Mouse (Mus musculus): ENCODE measurements around the gene Atf6.

Gene Atf6

DNA sequence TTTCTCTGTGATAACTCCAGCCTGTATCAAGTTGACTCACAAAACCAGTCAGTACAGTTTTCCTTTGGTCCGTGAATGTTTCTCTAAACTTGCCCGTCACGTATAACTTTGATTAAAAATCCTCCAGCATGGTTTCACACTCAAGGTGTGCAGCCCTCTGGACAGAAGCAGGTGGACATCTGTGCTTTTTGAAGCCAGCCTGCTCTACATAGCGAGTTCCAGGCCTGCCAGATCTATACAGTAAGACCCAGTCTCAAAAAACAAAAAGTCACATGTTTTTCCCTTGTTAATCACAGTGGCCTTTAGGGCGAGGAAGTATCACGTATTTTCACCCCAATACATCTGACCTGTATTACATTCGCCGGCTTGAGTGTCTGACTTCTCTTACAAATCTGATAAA, 16.8 kb upstream of the Atf6 start:
- no peak for DNase-seq (ENCODE audit: low spot score in 2 of 2)

DNA sequence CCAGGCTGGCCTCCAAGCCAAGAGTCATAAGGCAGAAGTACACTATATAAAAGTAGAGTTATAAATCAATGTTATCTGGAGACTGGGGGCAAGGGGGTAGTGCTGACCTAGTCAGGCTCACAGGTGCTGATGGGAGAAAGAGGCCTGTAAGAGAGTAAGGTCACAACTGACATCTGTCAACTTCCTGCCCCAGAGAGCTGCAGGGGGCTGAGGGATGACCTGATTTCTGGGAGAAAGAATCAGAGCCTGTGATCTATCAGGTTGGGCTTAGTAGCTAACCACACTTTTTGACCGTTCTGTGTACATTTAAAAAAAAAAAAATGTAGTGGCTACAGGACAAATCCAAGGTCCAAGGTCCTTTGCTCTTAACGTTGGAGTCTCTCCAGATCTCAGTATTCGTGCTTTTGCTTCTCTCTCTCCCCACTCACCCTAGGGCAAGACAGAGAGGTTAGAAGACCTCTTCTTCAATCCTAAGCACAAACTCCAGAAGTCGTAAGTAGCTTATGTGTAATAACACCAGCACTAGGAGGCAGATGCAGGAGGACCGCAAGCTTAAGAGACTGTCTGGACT, 15.4 kb upstream of the Atf6 start:
- no peak for DNase-seq (ENCODE audit: low spot score in 2 of 2)

DNA sequence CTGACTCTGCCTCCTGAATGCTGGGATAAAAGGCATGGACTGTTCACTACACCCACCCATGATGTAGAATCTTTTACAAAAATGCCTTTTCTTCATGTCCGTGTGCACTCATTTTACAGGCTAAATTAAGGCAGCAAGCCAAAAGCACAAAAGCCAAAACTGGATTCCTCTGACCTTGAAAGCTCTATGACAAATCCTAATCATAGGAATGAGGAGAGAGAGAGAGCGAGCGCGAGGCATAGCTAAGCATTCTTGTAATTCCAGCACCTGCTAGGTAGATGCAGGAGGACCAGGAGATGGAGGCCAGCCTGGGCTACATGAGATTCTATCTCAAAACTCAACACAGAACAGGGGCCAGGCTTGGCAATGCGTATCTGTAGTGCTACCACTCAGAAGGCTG, 9.3 kb upstream of the Atf6 start:
- DNase-seq (ENCODE audit: low spot score in 2 of 2): no peak

DNA sequence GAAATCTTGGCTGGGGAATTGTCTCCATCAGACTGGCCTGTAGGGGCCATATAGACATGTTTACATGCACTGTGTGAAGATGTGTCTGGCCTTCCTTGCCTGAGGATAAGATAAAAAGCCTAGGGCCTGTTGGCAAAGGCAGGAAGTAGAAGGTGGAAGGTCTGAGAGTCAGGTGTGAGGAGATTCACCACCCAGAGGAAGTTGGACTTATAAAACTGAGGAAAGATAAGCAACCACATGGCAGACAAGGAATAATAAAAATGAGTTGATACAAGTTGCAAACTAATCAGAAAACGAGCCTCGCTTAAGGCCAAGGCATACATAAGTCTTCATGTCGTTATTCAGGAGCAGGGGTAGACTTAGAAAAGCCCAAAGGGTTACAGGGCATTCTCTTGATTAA, 8.1 kb upstream of the Atf6 start:
- no peak for DNase-seq (ENCODE audit: low spot score in 2 of 2)

DNA sequence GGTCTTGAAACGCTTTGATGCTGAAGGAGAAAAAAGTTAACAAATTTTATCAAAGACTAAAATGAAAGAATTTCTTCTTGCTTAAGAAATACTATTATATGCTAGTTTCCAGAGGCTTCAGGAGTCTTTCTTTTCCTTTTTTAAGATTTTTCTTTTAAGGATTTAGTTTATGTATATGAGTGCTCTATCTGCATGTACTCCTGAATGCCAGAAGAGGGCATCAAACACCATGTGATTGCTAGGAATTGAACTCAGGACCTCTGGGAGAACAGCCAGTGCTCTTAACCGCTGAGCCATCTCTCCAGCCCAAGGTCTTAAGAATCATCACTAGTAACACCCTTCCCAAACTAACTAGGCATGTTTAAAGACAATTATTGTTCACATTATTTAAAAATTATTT, 4.4 kb upstream of the Atf6 start:
- no peak for DNase-seq (ENCODE audit: low spot score in 2 of 2)

DNA sequence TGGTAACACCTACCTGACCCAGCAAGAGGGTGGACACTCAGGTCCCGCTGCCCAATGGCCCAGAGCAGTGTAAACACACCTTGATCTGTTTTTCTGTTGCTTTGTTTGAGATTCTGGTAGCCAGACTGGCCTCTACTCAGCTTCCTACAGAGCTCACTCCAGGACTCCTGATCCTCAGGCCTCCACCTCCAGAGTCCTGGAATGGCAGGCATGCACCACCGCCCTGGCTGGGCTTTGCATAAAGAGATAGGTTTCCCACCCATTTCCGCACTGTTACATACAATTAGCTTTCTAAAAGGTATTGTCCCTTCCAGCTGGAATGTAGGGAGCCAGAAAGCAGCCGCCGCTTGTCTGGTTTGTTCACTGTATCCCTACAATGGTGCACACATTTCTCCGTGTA, 3.8 kb upstream of the Atf6 start:
- no peak for DNase-seq (ENCODE audit: low spot score in 2 of 2)

DNA sequence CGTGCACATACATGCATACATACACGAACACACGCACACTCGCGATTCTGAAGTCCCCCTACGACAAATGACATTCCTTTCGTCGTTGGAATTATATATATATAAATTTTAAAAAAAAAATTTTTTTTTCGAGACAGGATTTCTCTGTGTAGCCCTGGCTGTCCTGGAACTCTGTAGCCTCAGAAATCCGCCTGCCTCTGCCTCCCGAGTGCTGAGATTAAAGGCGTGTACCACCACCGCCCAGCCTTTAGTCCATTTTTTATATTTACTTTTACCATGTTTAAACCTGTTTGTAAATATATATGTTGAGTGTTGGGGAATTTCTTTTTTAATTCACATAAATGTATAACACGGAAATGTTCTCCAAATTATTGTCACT, 1.3 kb upstream of the Atf6 start:
- no peak for DNase-seq (ENCODE audit: low spot score in 2 of 2)

DNA sequence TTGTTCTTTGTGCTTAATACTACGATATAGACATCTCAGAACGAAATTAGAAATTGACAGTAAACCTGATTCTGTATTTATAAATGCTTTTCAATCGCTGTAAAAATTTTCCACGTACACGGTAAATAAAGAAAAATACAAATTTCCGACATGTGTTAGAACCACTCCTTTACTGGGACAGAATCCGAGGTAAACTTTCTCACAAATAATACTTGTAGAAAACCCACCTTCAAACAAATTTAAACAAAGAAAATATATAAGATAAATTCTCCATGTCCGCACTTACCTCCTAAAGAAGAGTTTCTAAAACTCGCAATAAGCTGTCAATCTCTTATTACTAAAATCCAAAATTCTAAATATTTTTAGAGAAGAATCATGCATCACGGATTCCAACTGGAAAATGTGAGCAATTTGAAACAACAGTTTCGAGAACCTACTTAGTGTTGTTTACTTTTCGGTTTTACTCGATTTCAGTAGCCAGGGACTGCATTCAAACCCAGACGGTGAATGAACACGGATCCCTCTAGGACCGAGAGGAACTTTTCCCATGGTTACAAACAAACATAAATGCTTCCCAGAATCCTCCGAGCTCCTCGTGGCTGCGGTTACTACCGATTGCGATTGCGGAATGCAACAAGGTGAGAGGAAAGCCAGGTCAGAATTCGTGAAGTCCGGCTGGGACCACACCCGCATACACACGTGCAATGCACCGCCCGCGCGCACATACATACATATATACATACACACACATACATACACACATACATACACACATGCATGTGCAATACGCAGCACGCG, 735 bp upstream of the Atf6 start:
- peak; percentile 79 to 91 for DNase-seq (ENCODE audit: low spot score in 2 of 2)

DNA sequence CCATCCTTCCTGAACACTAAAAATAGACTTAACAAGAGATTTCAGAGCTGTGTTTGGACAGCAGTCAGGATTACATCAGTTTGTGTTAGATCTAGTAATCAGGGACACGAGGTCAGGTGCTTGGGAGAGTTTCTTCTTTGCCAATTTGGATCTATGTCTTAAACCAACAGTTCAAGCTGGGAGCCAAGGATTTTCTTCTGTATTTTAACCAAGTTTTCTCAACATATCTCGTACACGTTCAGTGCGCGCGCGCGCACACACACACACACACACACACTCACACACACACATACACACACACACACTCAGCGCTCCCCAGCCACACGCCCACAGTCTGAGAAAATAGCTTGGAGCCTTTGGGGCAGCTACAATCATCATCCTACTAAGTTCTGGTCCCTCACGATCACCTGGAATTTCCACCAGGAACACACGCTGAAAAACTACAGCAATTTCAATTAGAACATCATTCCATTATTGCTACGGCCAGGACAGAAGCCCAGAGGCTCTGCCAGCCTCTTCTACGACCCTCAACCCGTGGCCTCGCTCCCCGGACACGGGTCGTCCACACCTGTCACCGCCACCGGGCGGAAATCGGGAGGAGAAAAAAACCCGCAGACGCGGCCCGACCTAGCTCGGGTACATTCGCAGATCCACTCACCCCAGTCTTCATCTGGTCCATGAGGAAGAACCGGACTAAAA, 430 bp downstream of the Atf6 start:
- DNase-seq (ENCODE audit: low spot score in 2 of 2): no peak

DNA sequence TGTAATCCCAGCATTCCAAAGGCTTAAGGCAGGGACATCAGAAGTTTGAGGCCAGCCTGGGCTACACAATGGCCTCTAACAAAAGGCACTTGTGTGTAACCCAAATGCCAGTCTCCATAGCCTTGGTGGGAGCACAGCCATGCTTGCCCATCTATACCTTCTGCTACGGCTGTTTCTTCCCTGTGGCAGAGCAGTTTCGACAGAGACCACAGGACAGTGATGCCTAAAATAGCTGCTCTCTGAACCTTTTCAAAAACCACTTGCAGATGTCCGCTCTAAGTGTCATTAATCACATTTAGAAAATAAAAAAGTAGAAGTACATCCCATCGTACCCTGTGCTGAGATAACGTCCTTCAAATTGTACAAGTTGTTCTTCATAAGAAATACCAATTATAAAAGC, 2.2 kb downstream of the Atf6 start:
- DNase-seq (ENCODE audit: low spot score in 2 of 2): no peak

DNA sequence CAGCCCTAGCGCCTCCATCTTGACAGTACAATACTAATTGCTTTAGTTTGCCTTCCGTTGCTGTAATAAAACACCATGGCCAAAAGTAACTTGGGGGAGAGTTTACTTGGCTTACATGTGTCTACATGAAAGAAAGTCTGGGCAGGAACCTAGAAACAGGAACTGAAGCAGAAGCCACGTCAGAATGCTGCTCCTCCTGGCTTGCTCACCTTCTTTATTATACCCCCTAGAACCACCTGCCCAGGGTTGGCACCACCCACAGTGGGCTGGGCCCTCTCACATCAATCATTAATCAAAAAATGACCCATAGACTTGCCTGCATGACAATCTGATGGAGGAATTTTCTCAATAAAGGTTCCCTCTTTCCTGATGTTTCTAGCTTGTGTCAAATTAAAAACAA, 2.8 kb downstream of the Atf6 start:
- DNase-seq (ENCODE audit: low spot score in 2 of 2): no peak

DNA sequence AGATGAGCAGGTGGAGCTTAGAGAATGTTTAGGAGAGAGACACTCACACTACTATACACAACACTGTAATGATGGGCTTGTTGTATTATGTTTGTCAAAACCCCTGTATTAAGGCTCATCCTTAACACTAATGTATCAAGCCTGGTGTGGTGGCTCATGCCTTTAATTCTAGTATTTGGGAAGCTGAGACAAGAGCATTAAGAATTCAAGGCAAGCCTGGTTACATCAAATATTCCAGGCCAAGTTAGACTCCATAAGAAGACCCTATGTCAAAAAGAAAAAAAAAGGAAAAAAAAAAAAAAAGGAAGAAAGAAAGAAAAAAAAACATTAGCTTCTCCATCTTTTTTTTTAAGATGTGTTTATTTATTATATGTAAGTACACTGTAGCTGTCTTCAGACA, 3.3 kb downstream of the Atf6 start:
- no peak for DNase-seq (ENCODE audit: low spot score in 2 of 2)

DNA sequence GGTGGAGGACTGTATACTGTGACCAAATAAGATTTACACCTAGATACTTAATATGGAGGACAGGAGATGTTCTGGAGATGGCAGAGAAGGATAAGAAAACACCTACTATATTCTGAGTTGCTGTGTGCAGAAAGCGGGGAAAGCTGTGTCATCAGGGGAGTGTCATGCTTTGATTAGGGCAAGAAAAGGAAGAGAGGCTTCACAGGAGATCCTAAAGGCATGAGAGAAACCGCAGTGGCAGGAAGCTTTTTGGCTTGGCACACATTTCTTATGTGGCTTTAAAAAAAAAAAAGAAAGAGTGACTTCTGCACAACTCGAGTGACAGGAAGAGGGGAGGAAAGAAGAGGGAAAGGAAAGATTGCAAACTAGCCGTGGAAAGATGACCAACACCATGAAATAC, 4.5 kb downstream of the Atf6 start:
- no peak for DNase-seq (ENCODE audit: low spot score in 2 of 2)

DNA sequence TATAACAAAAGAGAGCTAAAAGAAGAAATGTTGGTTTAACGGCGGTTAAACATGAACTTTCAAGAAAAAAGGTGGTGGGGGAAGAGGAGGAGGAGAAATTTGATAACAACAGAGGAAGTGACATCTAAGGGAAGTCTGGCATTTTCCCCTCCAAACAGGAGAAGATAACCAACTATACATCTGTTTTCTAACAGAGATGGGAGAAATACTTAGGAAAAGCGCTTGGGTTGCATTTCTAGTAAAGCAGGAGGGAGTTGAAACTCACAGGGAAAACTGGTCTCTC, 5.2 kb downstream of the Atf6 start:
- DNase-seq (ENCODE audit: low spot score in 2 of 2): no peak

DNA sequence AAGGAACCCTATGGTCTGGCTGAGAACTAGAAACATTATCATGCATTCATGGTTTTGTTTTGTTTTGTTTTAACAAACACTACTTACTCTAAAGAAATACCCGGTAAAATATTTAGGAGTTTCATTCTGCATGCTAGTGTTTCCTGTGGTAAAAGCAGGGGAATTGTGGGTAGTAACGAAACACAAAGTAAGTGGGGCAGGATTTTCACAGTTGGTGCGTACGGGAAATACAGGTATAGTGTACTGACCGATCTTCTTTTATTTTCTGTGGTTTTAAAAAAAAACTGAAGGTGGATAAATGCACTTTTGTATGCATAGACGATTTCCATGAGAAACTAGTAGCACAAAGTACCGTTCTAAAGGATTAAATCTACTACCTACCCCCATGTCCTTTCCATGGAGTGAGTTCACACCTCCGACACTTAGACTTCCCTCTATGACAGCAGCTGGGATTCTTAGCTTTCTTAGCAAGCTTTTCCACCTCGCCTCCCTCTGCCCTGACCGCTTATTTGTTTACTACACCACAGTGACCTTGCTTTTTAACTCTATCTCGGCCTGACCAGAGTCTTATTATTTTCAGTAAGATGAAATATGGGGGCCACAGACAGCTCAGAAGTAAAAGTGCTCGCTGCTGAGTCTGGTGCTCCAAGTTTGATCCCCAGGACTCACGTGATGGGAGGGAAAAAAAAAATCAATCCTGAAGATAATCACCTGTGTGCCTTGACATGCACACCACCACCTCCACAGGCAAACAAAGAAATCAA, 5.7 kb downstream of the Atf6 start:
- no peak for DNase-seq (ENCODE audit: low spot score in 2 of 2)

DNA sequence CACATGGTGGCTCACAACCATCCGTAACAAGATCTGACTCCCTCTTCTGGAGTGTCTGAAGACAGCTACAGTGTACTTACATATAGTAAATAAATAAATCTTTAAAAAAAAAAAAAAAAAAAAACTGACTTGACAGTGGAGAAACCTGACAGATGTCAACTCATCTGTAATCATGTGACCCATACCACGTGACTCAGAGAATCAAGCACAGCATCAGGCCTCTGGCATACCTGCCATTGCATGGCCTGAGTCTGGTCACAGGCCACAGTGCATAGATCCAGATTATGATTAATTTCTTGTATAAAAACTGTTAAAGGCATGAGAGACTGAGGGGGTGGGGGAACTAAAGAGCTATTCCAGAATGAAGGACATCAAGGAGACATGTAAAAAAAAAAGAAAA, 8.7 kb downstream of the Atf6 start:
- no peak for DNase-seq (ENCODE audit: low spot score in 2 of 2)

DNA sequence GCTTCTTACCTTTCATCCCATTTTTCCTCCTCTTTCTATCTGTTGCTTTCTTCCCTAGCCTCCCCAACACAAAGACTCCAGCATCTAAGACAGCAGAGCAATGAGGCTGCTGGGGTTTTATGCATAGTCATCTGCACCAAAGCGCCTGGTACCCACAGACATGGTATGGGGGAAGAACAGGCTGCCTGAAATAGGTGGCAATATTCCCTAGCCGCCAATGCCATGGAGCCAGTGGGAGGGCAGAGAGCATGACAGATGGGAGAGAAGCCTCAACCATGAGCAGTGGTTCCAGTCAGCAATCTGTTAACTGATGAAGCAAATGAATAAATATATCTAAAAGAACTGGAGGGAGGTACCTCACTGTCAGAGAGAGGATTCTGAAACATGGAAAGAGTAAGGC, 10.2 kb downstream of the Atf6 start:
- peak; percentile 55 to 66 for DNase-seq (ENCODE audit: low spot score in 2 of 2)

DNA sequence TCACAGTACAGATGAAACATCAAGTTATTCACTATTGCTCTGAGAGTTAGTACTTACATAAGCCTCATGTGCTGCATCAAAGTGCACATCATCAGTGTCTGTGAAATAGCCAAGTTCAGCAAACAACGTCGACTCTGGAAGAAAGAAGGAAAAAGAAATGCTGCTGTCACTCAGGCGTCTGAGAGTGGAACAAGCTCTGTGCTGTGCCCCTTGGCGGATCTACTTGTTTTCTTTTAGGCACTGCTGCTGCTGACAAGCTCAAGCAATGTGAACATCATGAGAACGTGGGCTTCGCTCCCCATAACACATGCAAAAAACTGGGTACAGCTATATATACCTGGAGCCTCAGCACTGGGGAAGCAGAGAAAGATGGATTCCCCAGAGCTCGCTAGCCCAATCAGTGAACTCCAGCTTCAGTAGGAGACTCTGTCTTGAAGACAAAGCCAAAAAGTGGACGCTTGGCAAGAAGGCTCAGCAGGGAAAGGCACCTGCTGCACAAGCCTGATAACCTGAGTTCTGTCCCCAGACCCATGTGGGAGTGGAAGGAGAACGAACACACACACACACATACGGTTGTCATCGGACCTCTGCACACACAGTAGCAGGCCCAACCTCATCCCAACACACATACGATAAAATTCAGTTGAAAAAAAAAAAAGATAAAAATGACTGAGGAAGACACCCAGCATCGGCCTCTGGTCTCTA, 12.4 kb downstream of the Atf6 start:
- DNase-seq (ENCODE audit: low spot score in 2 of 2): peak in 1 of 2 experiments; percentile 43

DNA sequence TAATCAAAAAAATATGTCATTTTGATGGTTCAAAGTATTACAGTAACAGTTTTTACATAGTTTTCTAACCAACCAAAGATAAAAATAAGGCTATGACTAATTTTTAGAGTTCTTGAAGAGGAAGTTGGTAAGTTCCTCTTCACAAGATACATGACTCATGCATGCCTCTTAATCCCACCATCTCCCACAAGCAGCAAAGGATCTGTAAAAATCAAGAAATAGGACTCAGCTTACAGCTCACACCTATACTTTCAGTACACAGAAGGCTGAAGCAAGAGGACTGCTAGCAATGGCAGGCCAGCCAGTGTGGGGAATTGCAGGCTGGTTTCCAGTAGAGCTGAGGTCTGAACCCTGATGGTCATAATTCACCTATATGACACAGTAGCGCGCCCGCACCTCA, 14.0 kb downstream of the Atf6 start:
- no peak for DNase-seq (ENCODE audit: low spot score in 2 of 2)

DNA sequence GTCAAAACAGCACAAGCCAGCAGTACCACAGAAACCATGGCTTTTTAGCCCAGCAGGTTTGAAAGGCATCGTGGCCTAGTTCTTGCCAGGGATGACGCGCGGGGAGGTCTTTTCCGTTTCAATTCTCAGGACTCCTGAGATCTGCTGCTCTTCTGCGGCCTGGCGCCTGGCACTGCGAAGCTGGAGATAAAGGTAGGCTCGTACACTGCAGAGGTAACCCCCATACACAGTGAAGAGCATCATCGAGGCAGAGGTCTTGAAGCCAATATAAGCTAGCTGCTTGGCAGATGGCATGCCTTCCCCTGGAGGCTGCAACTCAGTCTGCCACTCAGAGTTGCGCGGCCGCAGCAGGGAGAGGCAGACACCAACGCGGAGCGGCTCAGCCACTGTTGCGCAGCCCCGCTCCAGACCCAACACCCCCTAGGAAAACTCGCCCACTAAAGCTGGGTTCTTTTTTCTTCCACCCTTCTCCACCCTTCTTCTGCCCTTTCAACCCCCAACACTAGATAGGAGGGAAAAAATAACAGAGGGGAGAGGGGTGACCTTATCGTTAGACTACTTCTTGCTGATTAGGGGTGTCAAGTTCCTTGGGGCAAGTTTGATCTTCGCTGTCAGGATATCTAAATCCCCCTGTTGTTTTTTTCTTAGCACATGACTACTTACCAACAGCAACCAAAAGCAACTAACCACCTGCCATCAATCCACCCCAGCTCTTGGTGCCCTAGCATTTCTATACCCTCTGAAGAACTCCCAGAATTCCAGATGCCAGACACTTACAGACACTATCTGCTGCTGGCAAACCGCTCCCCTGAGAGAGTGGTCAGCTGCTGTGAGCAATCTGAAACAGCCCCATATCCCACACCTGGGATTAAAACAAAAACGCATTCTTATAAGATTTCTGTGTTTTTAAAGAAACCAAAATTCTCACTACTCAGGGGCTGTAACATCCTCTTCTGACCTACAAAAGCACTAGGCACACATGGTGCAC, 16.6 kb downstream of the Atf6 start:
- no peak for DNase-seq (ENCODE audit: low spot score in 2 of 2)

DNA sequence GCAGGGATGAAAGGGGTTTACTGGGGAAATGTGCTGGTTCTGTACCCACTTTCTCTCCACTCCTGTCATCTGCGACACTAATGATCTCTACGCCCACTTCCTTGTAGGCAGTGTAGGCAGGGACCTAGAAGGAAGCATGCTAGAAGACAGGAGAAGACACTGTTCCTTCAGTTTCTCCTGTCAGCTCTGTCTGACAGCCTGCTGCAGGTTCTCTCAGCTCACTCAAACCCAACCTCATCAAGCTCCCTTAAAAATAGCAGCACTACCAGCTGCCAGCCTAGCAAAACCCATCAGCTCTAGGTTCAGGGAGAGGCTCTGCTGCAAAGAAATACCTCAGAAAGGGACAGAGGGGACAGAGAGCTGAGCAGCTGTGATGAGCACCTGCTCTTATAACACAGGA, 17.6 kb downstream of the Atf6 start:
- no peak for DNase-seq (ENCODE audit: low spot score in 2 of 2)
